8 mouse cellular contexts compared by ENCODE assay signal in genomic region chr7:118518687-118519086, GRCm38 (mm10). TPM values are rescaled to one million over a fixed set of nuclear protein-coding genes. Genes with fewer than 3 reads are reported as not detected.
DNase-seq lines count a peak whose midpoint lies in the region; ATAC-seq and TF ChIP-seq lines count a peak whose summit lies in the region.

No protein-coding gene starts in this region.

- no peaks in the 10 kb centered on the region for H3K4me1 ChIP-seq in embryonic facial prominence, embryonic 12.5 days
- H3K4me1 ChIP-seq in limb, embryonic 15.5 days, result peaks cover 7% of the 10 kb centered on the region
- H3K4me1 ChIP-seq in midbrain, postnatal 0 days (ENCODE audit: insufficient read depth, low read length), result no peaks in the 10 kb centered on the region

- no peaks in the 10 kb centered on the region for H3K27me3 ChIP-seq in embryonic facial prominence, embryonic 12.5 days
- no peaks in the 10 kb centered on the region for H3K27me3 ChIP-seq in limb, embryonic 15.5 days
- H3K27me3 ChIP-seq in midbrain, postnatal 0 days (ENCODE audit: insufficient read depth, low read length), result no peaks in the 10 kb centered on the region

- no peaks in the 10 kb centered on the region for H3K9me3 ChIP-seq in embryonic facial prominence, embryonic 12.5 days
- no peaks in the 10 kb centered on the region for H3K9me3 ChIP-seq in limb, embryonic 15.5 days
- no peaks in the 10 kb centered on the region for H3K9me3 ChIP-seq in midbrain, postnatal 0 days (ENCODE audit: low read length)

- WGBS in embryonic facial prominence, embryonic 12.5 days, result 3% methylated on average over 18 of the region's 18 CpGs
- WGBS in limb, embryonic 15.5 days, result 2% methylated on average over 18 of the region's 18 CpGs
- 3% methylated on average over 18 of the region's 18 CpGs for WGBS in midbrain, postnatal 0 days

- DNase-seq in 416B (ENCODE audit: low read depth), result peak; percentile 50
- peak; percentile 89 for DNase-seq in adrenal gland, postnatal 14 days
- peak; percentile 55 to 68 for DNase-seq in heart, adult 9 months (ENCODE audit: low spot score in 2 of 2)
- peak; percentile 44 to 72 for DNase-seq in kidney, adult 8-10 months
- DNase-seq in midbrain, postnatal 0 days (ENCODE audit: low spot score), result peak; percentile 58
- peak; percentile 55 to 84 for DNase-seq in spleen, postnatal 10 days (ENCODE audit: low spot score in 2 of 2)

- H3K4me3 ChIP-seq in embryonic facial prominence, embryonic 12.5 days, result no peak overlapping the region
- no peak overlapping the region for H3K4me3 ChIP-seq in limb, embryonic 15.5 days
- H3K4me3 ChIP-seq in midbrain, postnatal 0 days (ENCODE audit: low read depth, low read length), result no peak overlapping the region

- peak; percentile 57 for ATAC-seq in embryonic facial prominence, embryonic 12.5 days (ENCODE audit: insufficient number of reproducible peaks, insufficient read depth, low FRiP score, low TSS enrichment)
- ATAC-seq in limb, embryonic 15.5 days (ENCODE audit: insufficient number of reproducible peaks, low FRiP score, low TSS enrichment, low read depth), result peak; percentile 52; the same call in 1 of the 2 replicates
- peak; percentile 70 for ATAC-seq in midbrain, postnatal 0 days (ENCODE audit: low FRiP score)

- peak; percentile 91 for TF ChIP-seq CTCF in midbrain, postnatal 0 days (IDR thresholded peaks at IDR 0.05)

- H3K9ac ChIP-seq in embryonic facial prominence, embryonic 12.5 days, result no peak overlapping the region
- no peak overlapping the region for H3K9ac ChIP-seq in limb, embryonic 15.5 days
- no peak overlapping the region for H3K9ac ChIP-seq in midbrain, postnatal 0 days (replicated peaks; ENCODE audit: low read length, poor library complexity, severe bottlenecking)

- no peak overlapping the region for H3K4me2 ChIP-seq in embryonic facial prominence, embryonic 12.5 days (replicated peaks)
- no peak overlapping the region for H3K4me2 ChIP-seq in limb, embryonic 15.5 days
- 0 out of 2 replicates have a peak overlapping the region, but pooled peaks have one; percentile 4 for H3K4me2 ChIP-seq in midbrain, postnatal 0 days (ENCODE audit: low read depth, low read length, poor library complexity, severe bottlenecking)

- no peak overlapping the region for H3K27ac ChIP-seq in embryonic facial prominence, embryonic 12.5 days
- no peak overlapping the region for H3K27ac ChIP-seq in limb, embryonic 15.5 days
- no peak overlapping the region for H3K27ac ChIP-seq in midbrain, postnatal 0 days (ENCODE audit: low read depth, low read length)

- no peaks in the 10 kb centered on the region; the same call in 1 of the 2 replicates for H3K36me3 ChIP-seq in embryonic facial prominence, embryonic 12.5 days
- H3K36me3 ChIP-seq in limb, embryonic 15.5 days, result 0 out of 2 replicates have a peak, but pooled peaks cover 6% of the 10 kb centered on the region
- H3K36me3 ChIP-seq in midbrain, postnatal 0 days (ENCODE audit: insufficient read depth, low read length), result peaks cover 3% of the 10 kb centered on the region; the same call in 1 of the 2 replicates

RNA-seq across cellular contexts. Expression of gene Coq7, which starts 14.5 kb away (rescaled TPM):
- total RNA-seq in adrenal gland, postnatal 14 days (2021), result 65.8 and 74.6 TPM in 2 replicates
- polyA plus RNA-seq in embryonic facial prominence, embryonic 12.5 days (2016; fragmentation: Nextera tagmentation; extraction: Ambion mirVana), result 87.2 and 90.4 TPM in 2 replicates
- 71.6 and 78.6 TPM in 2 replicates for polyA plus RNA-seq in limb, embryonic 15.5 days (2015; fragmentation: Nextera tagmentation; extraction: Ambion mirVana)
- total RNA-seq in midbrain, postnatal 0 days (2014; rRNA removed), result 30.9 and 38.2 TPM in 2 replicates
- 128 and 131 TPM in 2 replicates for polyA plus RNA-seq in midbrain, postnatal 0 days (2015; fragmentation: Nextera tagmentation; extraction: Ambion mirVana)

RNA-seq across cellular contexts. Expression of gene Itpripl2, which starts 26.9 kb away (rescaled TPM):
- total RNA-seq in adrenal gland, postnatal 14 days (2021), result 16.6 and 18.3 TPM in 2 replicates
- polyA plus RNA-seq in embryonic facial prominence, embryonic 12.5 days (2016; fragmentation: Nextera tagmentation; extraction: Ambion mirVana), result 4.8 and 5.2 TPM in 2 replicates
- polyA plus RNA-seq in limb, embryonic 15.5 days (2015; fragmentation: Nextera tagmentation; extraction: Ambion mirVana), result 7.7 and 9.8 TPM in 2 replicates
- total RNA-seq in midbrain, postnatal 0 days (2014; rRNA removed), result 5.2 and 5.4 TPM in 2 replicates
- polyA plus RNA-seq in midbrain, postnatal 0 days (2015; fragmentation: Nextera tagmentation; extraction: Ambion mirVana), result 0.48 and 0.52 TPM in 2 replicates
